Mouse (Mus musculus) Patski (cell line): ENCODE measurements around the gene Gm29133. TPM values are rescaled to one million over a fixed set of nuclear protein-coding genes. Genes with fewer than 3 reads are reported as not detected.

Experiments used
- ATAC-seq: fragments of 100-300 bp; one replicate; pipeline ENCODE4 v1.8.0; 2021
- CTCF ChIA-PET: fragments of 350-600 bp; sonication (Branson Sonifier 250); formaldehyde crosslinking; loops from one replicate; lab custom pipeline; 2022; ENCODE audit warnings: inconsistent platforms; lab: Charles Lee
- POLR2A ChIA-PET: fragments of 350-600 bp; sonication (Branson Sonifier 250); formaldehyde crosslinking; loops from one replicate; lab custom pipeline; 2022; ENCODE audit warnings: antibody characterized with exemption, inconsistent platforms; lab: Charles Lee
- DNase-seq: peaks from one replicate; pipeline ENCODE4 v3.0.0-alpha.2; 2011; ENCODE audit warnings: low read depth, low spot score
- H3K27me3 ChIP-seq: fragments of 371-371 bp; one replicate; pipeline ENCODE4 v1.5.1; 2021
- CTCF ChIP-seq: fragments of 100-300 bp; IDR thresholded peaks from one replicate; pipeline ENCODE4 v1.5.1; 2021
- in situ Hi-C: fragments of 300-500 bp; cut with MboI; formaldehyde crosslinking; loops from 3 replicates; pipeline ENCODE4 v1.11.1; 2018; ENCODE audit warnings: low pct_unique_long_range_greater_than_20kb, mixed read lengths
- polyA plus RNA-seq: library from polyadenylated mRNA; unstranded; gene quantifications from one replicate; pipeline ENCODE4 v1.2.3, GENCODE M21; 2021

The Gm29133 gene
- polyA plus RNA-seq = not detected

- ChIA-PET CTCF (interaction anchor here (1.1 kb wide), 1 partner anchor 21 kb away, joined by 3 read pairs; no protein-coding TSS in a partner anchor), POLR2A (interaction anchor here (0.9 kb wide), 1 partner anchor 88 kb away, joined by 4 read pairs; no protein-coding TSS in a partner anchor)
- ATAC-seq = no peak
- in situ Hi-C loops = no loop called here
- peaks cover 31% of the 10 kb centered on the region for H3K27me3 ChIP-seq
- no peak for DNase-seq
- TF ChIP-seq CTCF = no peak
Observed at GRCm38 (mm10) chr3:75747897-75748296, at the start of gene Gm29133. Gene Gm29133, plus strand, starts transcription at chr3:75748197.

GRCm38 (mm10) chr3:75699088-75699487 lies 48.9 kb upstream of the Gm29133 start:
- TF ChIP-seq CTCF = no peak
- ATAC-seq (no peak), DNase-seq (no peak)
- in situ Hi-C loops = no loop called here
- CTCF ChIA-PET = no interaction called here
- POLR2A ChIA-PET = no interaction called here
- peaks cover 9% of the 10 kb centered on the region for H3K27me3 ChIP-seq

GRCm38 (mm10) chr3:75701336-75701735 lies 46.7 kb upstream of the Gm29133 start:
- POLR2A ChIA-PET = interaction anchor here (0.5 kb wide), 1 partner anchor 201 kb away, joined by 8 read pairs; no protein-coding TSS in a partner anchor
- ATAC-seq (no peak), DNase-seq (no peak)
- CTCF ChIA-PET = interaction anchor here (1.0 kb wide), 1 partner anchor 12 kb away, joined by 3 read pairs; no protein-coding TSS in a partner anchor
- peaks cover 23% of the 10 kb centered on the region for H3K27me3 ChIP-seq
- in situ Hi-C loops = no loop called here
- TF ChIP-seq CTCF = no peak

GRCm38 (mm10) chr3:75706536-75706935 lies 41.5 kb upstream of the Gm29133 start:
- H3K27me3 ChIP-seq = peaks cover 29% of the 10 kb centered on the region
- no peak for TF ChIP-seq CTCF
- POLR2A ChIA-PET = no interaction called here
- ATAC-seq (no peak), DNase-seq (no peak)
- CTCF ChIA-PET = interaction anchor here (1.0 to 1.3 kb wide), 2 partner anchors 13 to 21 kb away, joined by 3 read pairs; no protein-coding TSS in a partner anchor
- in situ Hi-C loops = no loop called here

GRCm38 (mm10) chr3:75713678-75714295 lies 34.2 kb upstream of the Gm29133 start:
- CTCF ChIA-PET = interaction anchor here (1.2 kb wide), 1 partner anchor 42 kb away, joined by 4 read pairs; no protein-coding TSS in a partner anchor

GRCm38 (mm10) chr3:75720663-75721062 lies 27.3 kb upstream of the Gm29133 start:
- ChIA-PET CTCF (interaction anchor here (1.2 to 2.1 kb wide), 8 partner anchors 10 to 501 kb away, joined by 3 to 8 read pairs (median 4); no protein-coding TSS in a partner anchor), POLR2A (no interaction called here)
- DNase-seq (no peak), ATAC-seq (no peak)
- TF ChIP-seq CTCF = peak; percentile 59
- peaks cover 27% of the 10 kb centered on the region for H3K27me3 ChIP-seq
- in situ Hi-C loops = loop anchor here (5.0 kb wide), 1 partner anchor 498 kb away; no protein-coding TSS in a partner anchor

More at GRCm38 (mm10) chr3:75713678-75714295, 34.2 kb upstream of the Gm29133 start:
- in situ Hi-C loops = no loop called here
- DNase-seq = no peak
- no peak for TF ChIP-seq CTCF
- H3K27me3 ChIP-seq = peaks cover 15% of the 10 kb centered on the region
- POLR2A ChIA-PET = no interaction called here
- ATAC-seq = no peak

- TF ChIP-seq CTCF = no peak
- no peak for ATAC-seq
- in situ Hi-C loops = no loop called here
Observed at GRCm38 (mm10) chr3:75730982-75731600, 16.9 kb upstream of the Gm29133 start.

GRCm38 (mm10) chr3:75743664-75744437 lies 4.1 kb upstream of the Gm29133 start:
- peaks cover 18% of the 10 kb centered on the region for H3K27me3 ChIP-seq
- POLR2A ChIA-PET = no interaction called here
- DNase-seq (no peak), ATAC-seq (no peak)
- in situ Hi-C loops = no loop called here
- TF ChIP-seq CTCF = no peak
- CTCF ChIA-PET = no interaction called here

More at GRCm38 (mm10) chr3:75730982-75731600, 16.9 kb upstream of the Gm29133 start:
- peaks cover 10% of the 10 kb centered on the region for H3K27me3 ChIP-seq
- CTCF ChIA-PET = no interaction called here
- no peak for DNase-seq
- POLR2A ChIA-PET = no interaction called here

- CTCF ChIA-PET = no interaction called here
- no peak for TF ChIP-seq CTCF
- ATAC-seq = peak; percentile 26
Observed at GRCm38 (mm10) chr3:75745343-75745742, 2.7 kb upstream of the Gm29133 start.

GRCm38 (mm10) chr3:75763351-75763750 lies 15.4 kb downstream of the Gm29133 start:
- peaks cover 6% of the 10 kb centered on the region for H3K27me3 ChIP-seq
- ATAC-seq (no peak), DNase-seq (no peak)
- in situ Hi-C loops = no loop called here
- TF ChIP-seq CTCF = no peak
- ChIA-PET POLR2A (no interaction called here), CTCF (interaction anchor here (1.6 kb wide), 1 partner anchor 11 kb away, joined by 4 read pairs; no protein-coding TSS in a partner anchor)

More at GRCm38 (mm10) chr3:75745343-75745742, 2.7 kb upstream of the Gm29133 start:
- POLR2A ChIA-PET = no interaction called here
- no peak for DNase-seq
- in situ Hi-C loops = no loop called here
- peaks cover 31% of the 10 kb centered on the region for H3K27me3 ChIP-seq
